Mouse (Mus musculus) urinary bladder, postnatal 10 days (tissue): ENCODE measurements around the gene Carm1.
"Not testable (repeated sequence)": the region's sequence is repeated elsewhere in the genome, so short reads cannot be mapped to it uniquely, and the experiment has no call there.

ENCODE experiments used
- DNase-seq: peaks from one replicate; pipeline ENCODE4 v3.0.0; 2022; ENCODE audit warnings: low spot score

Gene Carm1

DNA sequence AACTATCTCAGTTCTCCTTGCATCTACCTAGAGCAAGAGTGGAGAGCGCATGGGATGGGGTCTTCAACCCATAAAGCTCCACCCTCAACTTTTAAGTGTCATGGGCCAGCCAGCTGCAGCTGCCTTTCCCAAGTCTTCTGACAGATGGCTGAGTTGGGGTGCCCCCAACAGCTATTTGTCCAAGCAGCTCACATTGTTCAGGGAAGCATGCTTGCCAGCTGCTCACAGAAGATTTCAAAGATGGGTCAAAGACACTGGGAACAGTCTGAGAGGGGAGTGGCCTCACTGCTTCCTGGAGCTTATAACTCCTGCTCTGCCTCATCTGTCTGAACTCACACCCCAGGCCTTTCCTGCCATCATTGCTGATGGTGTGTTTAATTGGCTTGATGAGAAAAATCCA is 29.6 kb downstream of the Carm1 start:
- no peak for DNase-seq

DNA sequence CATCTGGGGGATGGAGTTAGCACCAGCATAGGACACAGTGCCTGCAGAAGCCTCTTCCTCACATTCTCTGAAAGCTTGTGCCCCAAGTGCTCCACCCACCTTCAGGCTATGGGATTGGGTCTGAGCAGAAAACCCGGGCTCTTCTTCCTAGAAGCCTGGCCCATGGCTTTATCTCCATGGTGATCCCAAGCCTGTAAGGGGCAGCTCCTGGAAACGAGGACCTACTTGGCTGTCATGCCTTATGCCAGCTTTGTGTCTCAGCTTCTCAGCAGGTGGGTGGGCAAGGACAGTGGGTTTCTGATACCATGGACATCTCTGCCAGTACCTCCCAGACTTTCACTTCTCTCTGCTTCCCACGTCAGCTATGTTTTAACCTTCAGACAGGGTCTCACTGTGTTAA is 31.5 kb downstream of the Carm1 start:
- DNase-seq = no peak

- no peak for DNase-seq
Measured at GRCm38 (mm10) chr9:21585401-21585800, 38.7 kb downstream of the Carm1 start.

DNA sequence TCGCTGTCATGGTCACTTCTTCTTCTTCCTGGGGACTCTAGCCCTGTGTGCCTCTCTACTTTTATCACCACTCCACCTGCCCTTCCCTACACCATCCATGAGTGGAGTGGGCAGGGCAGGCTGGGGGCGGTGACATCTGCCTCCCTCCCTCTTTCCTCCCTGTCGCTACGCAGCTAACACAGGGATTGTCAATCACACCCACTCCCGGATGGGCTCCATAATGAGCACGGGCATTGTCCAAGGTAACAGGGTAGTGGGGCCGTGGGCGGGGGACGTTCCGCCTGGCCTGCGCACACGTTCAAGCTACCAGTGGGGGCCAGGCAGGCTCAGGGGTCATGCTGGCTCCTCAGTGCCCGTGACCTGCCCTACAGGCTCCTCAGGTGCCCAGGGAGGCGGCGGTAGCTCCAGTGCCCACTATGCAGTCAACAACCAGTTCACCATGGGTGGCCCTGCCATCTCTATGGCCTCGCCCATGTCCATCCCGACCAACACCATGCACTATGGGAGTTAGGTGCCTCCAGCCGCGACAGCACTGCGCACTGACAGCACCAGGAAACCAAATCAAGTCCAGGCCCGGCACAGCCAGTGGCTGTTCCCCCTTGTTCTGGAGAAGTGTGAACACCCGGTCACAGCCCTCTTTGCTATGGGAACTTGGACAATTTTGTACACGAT is 41.1 kb downstream of the Carm1 start:
- no peak for DNase-seq

GRCm38 (mm10) chr9:21588350-21588749 is 41.7 kb downstream of the Carm1 start:
- no peak for DNase-seq

DNA sequence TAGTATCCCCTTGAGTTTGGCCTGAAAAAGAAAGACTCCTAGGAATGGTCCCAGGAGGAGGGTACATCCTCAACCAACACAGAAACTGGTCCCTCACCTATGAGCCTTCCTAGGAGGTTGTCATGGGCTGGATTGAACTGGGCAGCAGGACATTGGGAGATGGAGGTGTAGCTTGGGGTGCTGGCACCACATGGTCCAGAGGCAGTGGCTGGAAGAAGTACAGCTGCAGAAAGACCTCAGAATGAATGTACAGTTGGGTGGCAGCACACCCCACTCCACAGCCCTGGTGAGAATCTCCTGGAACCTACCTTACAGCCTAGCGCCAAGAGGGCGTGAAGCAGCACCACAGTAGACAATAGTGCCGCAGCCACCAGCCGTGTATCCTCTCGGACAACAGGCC is 42.8 kb downstream of the Carm1 start:
- DNase-seq = no peak

DNA sequence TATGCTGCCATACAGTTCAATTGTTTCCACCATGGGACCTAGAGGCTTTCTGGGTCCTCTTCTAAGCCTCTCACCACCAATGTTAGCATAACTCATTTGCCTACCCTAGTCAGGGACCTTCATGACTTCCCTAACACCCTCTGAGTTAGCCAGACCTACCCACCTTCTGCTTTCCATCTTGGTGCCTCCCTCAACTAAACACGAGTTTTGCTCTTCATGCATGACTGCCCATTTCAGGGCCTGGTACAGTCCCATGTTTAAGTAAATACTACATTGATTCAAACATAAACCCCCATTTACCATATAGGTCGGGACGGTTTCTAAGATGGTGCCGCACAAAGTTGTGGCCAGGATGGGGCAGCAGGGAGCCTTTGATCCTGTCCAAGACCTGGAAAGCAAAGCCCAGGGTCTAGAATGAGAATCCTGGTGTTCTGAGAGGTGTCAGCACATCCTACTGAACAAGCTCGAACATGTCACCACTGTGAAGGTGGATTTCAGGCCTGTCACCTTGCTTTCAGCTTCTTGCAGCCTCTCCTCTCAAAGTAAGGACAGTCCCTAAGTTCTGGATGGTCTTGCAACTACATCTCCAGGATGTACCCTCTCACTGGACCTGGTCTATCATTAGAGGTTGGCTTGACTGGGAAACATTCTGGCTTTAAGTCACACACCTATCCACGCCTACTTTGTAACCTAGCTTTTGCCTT is 44.6 kb downstream of the Carm1 start:
- DNase-seq = no peak

DNA sequence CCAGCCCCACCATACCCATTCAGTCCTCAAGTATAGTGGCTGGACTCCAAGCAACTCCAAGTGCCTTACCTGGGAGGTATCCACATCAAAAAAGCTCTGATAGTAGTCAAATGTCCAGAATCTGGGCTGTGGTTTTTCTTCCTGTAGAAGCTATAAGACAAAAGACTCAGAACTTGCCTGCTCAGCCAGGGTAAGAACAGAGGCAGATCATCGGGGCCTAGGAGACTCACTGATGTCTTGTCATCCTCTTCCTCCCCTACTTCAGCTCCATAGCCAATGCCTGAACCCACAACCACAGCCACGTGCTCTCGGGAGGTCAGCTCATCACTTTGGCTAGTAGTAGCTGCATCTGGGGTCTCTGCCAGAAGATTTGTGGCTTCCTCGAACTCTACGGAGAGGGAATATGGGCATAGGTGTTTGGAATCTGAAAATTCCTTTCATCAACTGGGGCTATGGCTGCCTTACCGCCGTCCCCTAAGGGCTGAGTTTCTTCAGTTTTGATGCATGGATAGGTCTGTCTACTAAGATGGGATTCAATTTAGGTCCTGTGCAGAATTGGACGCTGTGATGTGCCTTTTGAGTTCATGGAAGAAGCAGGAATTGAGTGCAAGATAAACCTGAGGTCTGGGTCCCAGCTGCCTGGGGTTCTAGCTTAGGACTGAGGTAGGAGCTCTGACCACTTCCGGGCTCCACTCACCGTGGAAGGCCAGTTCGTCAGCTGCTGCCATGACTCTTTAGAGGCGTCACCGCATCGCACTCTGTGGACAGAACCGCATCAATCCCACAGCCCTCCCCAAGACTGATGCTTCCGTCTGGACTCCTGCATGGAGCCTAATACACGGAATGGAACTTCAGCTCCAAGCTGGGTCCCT is 45.4 kb downstream of the Carm1 start:
- DNase-seq = no peak

- peak; percentile 56 for DNase-seq
Measured at GRCm38 (mm10) chr9:21592703-21593121, 46.0 kb downstream of the Carm1 start, which contains the start of the genes Timm29 and Yipf2. Gene Timm29, plus strand, starts transcription at chr9:21592722. Gene Yipf2, minus strand, starts transcription at chr9:21592828.

- no peak for DNase-seq
Measured at GRCm38 (mm10) chr9:21593122-21593721, 46.5 kb downstream of the Carm1 start.

DNA sequence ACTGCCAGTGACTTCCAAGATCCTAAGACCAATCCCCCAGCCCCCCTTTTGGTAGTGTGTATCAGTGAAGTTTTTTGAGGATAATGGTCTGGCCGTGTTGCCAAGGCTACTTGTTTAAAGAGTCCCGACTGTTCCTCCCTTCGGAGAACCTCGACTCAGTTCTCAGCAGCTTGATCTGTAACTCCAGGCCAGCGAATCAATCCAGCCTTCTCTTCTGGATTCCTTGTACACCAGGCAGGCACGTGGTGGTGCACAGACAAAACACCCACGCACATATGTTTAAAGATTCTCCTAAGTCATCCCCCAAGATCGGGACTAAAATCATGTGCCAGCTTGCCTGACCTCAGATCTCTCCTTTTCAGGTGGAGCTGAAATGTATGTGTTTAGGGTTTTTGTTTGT is 47.7 kb downstream of the Carm1 start:
- not testable (repeated sequence) for DNase-seq

DNA sequence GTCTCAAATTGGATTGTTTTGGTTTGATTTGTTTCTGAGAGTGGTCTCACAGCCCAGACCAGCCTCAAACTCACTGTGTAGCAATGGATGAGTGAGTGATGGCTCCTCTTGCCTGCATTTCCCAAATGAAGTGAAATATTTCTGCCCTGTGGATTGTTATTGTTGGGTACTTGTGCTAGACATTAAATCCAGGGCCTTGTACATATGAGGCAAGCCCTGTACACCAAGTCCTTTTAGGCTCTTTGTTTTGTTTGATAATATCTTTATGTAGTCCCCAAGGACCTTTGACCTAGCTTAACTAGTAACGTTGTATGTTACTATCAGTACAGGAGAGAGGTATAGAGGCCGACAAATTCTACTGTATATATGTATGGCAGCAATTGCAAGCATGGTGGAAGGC is 48.1 kb downstream of the Carm1 start:
- no peak for DNase-seq

DNA sequence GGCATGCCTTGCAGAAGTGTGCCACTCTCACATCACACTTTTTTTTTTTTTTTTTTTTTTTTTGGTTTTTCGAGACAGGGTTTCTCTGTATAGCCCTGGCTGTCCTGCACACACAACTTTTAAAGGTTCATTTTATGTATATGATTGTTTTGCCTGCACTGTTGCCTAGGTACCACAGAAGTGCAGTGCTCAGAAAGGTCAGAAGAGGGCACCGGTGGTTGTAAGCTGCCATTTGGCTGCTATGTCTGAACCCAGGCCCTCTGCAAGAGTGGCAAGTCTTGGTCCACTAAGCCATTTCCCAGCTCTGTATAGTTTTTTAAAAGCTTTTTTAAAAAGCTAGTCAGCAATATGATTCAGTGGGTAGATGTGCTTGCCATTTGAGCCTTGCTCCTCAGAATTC is 51.5 kb downstream of the Carm1 start:
- no peak for DNase-seq

DNA sequence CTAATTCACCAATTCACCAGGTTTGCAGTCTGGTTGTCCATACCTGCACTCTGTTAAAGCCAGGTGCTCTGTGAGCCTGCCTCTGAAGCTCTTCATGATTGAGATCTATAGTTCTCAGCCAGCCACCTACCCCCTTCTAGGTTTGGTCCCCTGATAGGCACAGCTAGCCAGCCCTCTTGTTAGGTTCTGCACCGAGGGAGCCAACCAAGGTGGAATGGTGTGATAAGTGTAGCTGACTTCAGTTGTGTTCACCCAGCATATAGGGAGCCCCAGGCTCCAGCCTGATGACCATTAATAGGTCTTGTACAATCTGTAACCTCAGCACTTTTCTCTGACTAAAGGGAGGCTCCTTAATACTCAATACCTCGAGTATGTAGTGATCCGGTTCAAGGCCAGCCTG is 53.5 kb downstream of the Carm1 start:
- DNase-seq = no peak

DNA sequence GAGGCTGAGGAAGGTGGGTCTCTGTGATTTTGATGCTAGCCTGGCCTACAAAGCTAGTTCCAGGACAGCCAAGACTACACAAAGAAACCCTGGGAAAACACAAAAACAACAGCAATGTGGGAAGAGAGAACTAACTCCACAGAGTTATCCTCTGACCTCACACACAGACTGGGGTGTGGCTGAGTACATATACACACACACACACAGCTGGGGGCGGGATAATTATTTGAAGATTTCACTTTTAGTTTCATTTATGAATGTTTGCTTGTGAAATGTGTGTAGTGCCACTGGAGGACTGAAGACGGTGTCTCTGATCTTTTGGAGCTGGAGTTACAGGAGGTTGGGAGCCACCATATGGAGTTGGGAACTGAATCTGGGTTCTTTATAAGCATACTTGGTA is 54.4 kb downstream of the Carm1 start:
- DNase-seq = no peak

DNA sequence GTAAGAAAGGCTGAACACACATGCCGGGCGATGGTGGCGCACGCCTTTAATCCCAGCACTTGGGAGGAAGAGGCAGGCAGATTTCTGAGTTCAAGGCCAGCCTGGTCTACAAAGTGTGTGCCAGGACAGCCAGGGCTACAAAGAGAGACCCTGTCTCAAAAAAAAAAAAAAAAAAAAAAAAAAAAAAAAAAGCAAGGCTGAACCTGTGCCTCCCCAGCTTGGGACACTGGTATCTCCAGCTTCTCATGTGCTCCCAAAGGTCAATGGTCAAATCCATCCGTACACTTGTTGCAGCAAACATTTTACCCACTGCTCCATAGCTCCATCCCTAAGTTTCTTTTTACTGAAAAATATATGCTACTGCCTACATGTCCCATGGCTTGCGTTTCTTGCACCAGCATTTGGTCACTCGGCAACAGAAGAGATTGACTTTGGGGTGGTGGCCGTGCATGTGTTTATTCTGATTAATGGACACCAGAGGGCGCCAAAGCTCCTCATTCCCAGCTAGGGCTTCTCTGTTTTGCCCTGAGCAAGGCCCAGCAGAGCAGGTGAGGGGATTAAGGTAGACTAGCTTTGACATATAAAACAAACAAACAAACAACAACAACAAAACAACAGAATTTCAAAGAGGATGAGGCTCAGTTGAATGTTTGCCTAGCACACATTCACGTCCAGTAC is 55.2 kb downstream of the Carm1 start:
- DNase-seq = no peak

DNA sequence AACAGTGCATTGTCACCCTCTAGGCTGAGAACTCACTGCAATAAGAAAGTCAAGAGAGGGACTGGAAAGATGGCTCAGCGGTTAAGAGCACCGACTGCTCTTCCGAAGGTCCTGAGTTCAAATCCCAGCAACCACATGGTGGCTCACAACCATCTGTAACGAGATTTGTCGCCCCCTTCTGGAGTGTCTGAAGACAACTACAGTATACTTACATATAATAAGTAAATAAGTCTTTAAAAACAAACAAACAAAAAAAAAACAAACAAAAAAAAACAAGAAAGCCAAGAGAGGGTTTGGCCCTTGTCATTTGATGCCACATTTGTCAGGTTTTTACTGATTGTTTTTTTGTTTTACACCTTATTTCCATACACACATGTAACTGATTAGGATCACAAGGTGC is 57.4 kb downstream of the Carm1 start:
- no peak for DNase-seq

DNA sequence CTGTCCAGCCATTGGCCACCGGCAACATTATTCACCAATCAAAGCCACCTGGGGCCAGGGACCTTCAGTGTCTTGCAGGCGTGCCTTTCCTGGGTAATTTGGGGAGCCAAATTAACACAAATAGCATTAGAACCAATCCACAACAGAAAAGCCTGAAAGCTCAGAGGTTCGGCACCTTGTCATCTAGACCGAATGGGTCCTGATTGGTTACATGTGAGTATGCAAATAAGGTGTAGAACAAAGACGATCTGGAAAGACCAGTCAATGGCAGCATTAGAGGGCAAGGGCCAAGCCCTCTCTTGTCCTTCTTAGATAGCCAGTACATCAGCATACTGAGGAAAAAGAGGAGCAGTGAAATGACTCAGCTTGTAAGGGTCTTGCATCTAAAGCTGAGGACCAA is 59.2 kb downstream of the Carm1 start:
- DNase-seq = no peak

DNA sequence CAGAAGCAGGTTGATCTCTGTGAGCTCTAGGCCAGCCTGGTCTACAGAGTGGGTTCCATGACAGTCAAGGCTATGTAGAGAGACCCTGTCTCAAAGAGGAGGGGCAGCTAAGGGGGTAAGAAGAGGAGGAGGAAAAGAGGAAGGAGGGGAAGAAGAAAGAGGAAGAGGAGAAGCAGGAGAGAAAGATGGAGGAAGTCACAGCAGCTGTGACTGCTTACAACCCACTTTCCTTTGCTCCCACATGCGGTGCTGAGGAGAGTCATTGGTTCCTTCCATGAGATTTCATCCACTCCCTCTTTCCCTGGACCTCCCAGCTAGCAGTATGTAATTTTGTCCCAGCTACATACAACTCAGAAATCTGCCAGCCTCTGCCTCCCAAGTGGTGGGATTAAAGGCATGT is 60.0 kb downstream of the Carm1 start:
- DNase-seq = no peak

DNA sequence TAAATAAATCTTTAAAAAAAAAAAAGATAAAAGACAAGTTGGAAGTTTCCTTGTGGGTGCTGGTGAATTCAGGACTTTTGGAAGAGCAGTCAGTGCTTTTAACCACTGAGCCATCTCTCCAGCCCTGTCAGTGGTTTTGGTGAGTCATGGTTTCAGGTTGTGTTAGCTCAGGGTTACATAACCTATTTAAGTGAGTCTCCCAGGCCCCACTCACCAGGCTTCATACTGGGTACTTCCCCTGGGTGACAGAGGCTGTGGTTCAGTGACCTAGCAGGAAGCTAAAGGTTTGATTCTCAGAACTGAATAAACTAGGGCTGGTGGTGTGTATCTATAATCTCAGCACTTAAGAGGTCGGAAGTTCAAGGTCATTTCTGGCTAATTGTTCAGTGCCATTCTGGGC is 63.2 kb downstream of the Carm1 start:
- DNase-seq = no peak

- no peak for DNase-seq
Measured at GRCm38 (mm10) chr9:21614864-21615616, 68.3 kb downstream of the Carm1 start.
